Mouse (Mus musculus) embryo, embryonic 9.5 days (tissue): ENCODE data around the gene Nfic.

ENCODE experiments used
- DNase-seq: peaks from one replicate; pipeline ENCODE4 v3.0.0-alpha.2; 2017; ENCODE audit errors: extremely low spot score

Gene Nfic

DNA sequence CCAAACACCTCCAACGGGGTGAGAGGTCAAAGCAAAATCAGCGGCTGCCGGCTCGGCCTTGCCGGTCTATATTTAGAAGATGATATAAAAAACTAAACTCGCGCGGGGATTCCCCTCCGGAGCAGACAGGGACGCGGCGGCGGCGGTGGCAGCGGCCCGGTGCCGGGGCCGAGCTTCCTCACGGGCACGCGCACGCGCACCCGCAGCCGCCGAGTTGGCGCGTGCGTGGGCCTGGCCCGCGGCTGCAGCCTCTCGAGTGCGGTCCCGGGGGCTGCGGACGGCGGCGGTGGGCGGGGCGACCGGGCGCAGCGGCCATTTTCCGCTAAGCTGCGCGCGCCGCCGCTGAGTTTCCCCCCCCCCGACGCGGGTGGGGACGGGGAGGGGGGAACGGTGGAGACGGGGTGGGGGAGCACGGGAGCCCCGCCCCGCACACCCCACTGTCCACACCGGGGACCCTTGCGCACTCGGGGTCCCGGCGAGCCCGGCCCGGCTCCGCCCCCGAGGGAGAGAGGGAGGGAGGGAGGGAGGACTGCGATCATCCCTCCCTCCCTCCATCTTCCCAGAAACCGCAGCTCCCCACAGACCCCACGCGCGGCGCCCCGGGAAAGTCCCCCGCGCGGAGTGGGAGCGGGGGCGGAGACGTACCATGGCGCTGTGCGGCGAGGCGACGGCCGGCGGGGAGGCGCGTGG, 25.1 kb downstream of the Nfic start:
- DNase-seq: peak; percentile 81

DNA sequence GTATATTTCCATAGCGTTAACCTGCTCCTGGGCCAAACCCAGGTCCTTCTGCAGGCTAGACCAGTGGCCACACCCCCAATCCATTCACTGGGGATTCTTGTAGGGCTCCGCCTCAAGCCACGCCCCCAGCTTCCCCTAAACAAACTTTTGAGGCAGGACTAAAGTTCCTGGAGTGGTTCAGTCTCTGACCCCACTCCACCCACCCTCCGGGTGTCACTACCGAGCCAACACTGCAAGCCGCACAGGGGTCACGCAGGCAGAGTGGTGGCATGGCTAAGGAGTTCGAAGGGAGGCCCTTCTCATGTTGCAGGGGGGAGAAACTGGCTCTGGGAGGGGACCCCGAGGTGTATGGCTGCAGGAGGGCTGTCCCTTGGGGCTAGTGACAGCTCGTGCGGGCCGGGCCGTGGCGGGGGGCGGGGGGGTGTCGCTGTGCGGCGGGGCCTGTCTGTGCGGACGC, 25.8 kb downstream of the Nfic start:
- peak; percentile 79 for DNase-seq

DNA sequence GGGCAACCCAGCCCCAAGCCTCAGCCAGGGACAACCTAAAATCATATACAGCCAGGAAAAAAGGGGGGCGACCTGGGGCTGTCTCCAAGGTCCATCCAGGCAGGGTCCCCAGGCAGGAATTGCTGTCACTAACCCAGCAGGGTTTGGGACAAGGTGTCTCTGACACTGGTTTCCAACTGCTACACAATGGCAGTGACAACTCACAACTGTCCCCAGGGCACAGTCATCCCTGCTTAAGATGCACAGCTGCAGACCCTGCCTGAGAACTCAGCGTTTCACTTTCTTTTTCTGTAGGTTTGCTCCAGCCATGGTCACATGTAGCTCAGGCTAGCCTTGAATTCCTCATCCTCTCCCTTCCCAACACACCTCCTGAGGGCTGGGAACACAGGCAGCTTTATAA, 26.3 kb downstream of the Nfic start:
- no peak for DNase-seq

DNA sequence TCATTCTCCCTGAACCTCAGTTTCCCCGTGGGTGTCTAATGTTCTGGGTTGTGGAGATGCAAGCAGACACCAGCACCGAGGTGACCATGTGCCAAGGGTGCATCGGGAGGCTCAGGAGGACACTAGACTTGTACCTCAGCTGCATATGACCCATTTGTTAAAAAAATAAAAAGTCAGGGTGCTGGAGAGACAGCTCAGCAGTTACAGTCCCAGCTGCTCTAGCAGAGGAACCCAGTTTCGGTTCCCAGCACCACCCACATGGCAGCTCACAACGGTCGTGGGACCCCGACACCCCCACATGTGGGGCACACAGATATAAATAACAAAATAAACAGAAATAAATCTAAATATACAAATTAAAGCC, 26.9 kb downstream of the Nfic start:
- no peak for DNase-seq

DNA sequence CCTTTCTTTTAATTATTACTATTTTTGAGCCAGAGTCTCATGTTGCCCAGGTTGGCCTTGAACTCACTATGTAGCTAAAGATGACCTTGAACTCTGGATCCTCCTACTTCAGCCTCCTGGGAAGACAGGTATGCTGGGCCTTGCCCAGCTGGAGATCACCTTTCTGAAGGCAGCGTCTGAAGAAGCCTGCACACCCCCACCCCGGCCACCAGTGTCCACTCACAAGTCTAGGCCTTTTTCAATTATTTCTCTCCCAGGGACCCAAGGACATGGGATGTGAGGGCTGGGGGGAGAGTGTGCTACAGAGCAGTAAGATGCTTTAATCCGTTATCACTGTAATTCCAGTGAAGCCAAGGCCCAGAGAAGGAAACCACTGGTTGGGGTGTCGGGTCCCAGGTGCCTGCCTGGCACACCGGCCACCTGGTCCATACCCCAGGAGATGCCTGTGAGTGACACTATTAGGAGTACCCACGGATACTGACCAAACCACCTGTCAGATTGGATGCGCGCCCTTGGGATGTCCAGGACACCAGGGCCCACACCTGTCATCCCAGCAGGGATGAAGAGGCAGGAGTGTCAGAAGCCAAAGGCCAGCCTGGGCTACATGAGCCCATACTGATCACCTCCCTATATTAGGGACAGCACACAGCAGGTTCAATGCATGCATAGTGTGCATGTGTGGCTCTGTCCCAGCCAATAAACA, 27.5 kb downstream of the Nfic start:
- DNase-seq: no peak

DNA sequence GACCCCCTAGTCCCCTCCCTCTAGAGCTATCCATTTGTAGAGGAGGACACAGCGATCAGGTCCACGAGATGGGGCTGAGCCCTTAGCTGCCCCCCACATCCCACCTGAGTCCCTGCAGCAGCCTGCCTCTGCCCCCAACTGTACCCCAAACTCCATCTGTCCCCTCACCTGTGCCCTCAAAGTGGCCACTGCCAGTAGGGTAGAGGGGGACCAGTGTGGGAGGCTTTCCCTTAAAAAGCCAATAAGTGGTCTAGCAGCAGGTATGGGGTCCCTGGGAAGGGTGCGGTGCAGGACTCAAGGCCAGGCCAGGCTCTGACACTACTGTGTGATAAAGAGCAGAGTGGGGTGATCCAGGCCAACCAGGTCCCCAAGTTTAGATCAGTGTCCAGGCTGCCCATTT, 28.1 kb downstream of the Nfic start:
- DNase-seq: no peak

DNA sequence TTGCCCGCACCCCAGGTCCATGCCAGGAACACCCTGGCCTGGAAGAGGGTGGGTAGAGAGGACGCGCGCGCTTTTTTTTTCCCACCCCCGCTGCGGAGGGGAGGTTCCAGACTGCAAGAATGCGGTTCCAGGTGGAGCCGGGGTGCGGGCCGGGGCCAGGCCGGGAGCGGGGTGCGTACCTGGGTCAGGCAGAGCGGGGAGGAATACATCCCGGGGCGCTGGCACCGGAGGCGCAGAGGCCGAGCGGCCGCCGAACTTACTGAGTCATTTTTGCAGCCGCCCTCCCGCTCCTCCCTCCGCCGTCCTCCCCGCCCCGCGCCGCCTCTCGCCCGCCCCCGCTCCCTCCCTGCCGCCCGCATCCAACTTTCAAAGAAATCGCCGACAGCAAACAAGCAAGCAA, 28.5 kb downstream of the Nfic start:
- DNase-seq: peak; percentile 9

DNA sequence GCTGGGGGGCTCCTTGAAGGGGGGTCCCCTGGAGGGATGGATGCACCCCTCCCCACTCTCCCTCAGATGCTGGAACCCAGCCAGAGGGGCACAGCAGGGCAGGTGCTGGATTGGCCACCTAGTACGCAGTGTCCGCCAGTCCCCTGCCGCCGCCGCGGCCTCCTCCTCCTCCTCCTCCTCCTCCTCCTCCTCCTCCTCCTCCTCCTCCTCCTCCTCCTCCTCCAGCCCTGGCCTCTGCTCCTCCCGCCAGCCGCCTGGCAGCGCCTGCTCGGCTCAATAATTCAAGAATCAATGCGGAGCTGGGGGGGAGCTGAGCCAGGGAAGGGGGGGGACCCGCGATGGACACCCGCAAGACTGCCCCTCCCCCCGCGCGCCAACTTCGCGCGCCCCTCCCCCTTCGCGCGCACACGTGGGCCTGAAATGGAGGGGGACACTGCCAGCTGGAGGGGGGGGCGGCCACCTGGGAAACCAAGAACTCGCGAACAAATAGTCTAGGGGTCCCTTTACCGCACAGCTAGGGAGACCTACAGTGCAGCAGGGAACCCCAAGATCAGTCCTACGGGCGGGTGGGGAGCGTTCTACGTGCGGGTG, 29.3 kb downstream of the Nfic start:
- peak; percentile 5 for DNase-seq

DNA sequence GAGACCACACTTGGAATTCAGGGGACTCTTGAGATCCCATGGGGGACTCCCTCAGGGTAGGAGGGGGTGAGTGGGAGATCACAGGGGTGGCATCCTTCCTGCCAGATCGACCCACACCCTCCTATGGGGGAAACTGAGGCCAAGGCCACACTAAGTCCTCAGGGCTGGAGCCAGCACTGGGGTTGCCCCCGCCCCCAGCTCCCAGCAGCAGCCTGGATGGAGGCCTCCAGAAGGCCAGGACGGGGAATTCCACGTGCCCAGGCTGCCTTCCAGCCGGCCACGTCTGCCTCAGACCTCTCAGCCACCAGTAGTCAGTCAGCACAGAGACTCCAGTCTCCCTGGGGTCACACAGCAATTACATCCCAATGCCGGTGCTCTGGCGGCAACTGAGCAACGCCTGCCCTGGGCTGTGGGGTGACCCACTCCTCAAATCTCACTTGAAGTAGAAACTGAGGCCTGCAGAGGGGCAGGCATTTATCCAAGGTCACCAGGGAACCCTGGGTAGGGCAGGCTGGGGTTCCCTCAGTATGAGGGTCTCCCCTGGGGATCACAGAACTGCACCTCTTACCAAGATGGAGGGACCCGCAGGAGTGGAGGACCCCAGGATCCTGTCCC, 30.1 kb downstream of the Nfic start:
- peak; percentile 7 for DNase-seq

DNA sequence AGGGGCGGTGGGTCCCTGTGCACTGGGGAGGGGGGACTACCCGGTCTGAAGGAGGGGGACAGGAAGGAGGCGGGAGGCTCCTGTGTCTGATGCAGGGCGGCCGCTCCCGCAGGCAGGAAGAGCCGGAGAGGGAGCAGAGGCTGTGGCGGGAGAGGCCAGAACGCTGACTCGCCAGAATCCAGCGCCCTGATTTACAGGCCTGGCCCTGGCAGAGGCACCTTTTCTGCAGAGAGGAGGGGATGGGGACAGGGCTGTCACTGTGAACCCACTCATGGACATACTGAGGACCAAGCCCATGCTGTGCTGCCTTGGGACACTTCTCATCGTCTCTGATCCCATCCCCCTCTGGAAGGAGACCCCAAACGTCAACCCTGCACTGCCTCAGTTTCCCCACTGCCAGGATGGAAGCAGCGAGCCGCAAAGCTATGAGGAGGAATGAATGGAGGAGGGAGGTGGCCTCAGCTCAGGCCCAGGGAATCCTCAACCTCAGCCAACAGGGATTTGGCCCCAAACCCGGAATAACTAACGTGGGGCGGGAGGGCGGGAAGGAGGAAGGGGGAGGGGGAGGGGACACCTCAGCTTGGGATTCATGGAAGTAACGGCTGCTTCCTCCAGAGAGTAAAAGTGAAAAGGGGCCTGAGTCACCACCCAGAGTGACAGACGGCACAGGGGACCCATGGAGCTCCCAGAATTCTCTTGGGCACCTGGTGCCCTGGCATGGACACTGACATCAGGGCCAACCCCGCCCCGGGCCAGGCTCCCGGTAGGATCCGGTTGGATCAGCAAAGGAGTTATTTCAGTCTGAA, 31.0 kb downstream of the Nfic start:
- peak; percentile 12 for DNase-seq

DNA sequence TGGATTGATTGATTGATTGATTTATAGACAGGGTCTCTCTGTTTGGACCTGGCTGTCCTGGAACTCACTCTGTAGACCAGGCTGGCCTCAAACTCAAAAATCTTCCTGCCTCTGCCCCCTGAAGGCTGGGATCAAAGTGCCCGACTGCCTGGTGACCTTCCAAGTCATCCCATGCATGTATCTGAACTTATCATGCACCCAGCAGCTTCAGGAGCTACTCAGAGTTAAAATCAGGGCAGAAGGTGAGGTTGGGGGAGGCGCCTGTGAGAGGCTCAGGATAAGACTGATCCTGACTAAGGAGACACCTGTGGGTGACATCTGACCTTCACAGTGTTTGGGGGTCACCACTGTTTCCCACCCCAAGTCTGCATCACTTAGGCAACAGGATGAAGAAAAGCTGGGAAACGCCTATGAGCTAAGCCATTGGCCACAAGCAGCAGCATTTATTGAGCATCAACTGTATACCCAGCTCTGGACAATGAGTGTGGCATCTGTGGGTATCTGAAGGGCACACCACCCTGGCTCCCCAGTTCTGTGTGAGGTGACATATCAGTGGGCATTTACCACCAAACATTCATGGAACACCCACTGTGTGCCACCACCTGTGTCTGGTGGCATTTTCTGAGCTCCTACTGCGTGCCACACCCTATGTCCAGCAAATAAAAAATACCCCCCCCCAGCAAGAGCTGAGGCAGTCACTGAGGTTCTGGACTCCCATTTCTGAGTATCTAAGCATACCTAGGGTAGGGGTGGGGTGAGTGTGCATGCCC, 31.8 kb downstream of the Nfic start:
- no peak for DNase-seq

DNA sequence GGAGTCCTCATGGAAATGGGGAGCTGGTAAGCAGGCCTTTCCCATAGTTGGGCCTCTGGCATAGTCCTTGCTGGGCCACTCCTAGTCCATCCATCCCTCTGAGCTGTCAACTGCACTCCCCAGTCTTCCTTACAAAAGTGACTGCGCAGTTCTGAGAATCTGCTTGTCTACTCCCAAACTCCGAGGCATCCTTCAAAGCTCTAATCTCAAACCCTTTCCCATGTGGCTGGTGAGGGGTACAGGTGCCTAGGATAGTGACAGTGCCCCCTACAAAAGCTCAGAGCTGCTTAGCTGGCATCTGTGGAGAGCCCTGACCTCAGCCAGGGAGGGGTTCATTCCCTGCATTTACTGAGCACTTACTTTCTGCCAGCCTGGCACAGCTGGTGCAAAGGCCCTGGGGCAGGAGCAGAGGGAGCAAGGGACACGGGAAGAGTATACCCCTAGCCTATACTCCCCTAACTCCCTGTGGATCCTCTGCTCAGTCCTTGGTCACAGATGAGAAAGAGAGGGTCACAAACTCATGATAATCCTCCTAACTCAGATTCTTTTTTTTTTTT, 32.7 kb downstream of the Nfic start:
- DNase-seq: no peak

DNA sequence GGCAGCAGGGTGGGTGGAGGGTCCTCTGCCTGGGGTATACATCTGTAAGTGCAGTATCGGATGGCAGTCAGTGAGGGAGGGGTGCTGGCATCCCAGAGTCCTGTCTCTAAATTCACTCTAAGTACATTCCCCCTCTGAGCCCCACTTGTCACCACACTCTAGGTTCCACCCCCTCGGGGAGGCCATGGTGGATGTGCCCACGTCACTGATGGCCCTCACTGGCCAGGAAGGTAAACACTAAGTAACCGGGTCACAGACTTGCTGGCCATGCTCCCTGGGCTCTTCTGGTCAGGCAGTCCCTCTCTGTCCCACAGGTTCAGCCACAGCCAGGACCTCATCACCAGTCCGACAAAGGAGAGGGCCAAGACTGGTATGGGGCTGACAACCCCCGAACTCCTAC, 33.2 kb downstream of the Nfic start:
- no peak for DNase-seq

DNA sequence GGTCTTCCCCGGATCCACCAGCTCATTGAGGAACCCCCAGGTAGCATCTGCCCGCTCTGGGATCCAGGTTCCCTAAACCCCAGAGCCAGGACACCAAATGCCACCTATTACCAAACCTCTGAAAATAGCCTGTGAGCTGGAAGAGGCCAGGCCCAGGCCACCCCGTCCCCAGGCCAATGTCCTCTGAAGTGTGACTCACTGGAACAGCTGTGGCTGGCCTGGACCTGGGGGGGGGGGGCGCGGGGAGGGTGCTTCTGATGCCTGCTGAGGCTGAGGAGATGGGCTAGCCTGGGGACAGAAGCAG, 33.7 kb downstream of the Nfic start:
- no peak for DNase-seq

DNA sequence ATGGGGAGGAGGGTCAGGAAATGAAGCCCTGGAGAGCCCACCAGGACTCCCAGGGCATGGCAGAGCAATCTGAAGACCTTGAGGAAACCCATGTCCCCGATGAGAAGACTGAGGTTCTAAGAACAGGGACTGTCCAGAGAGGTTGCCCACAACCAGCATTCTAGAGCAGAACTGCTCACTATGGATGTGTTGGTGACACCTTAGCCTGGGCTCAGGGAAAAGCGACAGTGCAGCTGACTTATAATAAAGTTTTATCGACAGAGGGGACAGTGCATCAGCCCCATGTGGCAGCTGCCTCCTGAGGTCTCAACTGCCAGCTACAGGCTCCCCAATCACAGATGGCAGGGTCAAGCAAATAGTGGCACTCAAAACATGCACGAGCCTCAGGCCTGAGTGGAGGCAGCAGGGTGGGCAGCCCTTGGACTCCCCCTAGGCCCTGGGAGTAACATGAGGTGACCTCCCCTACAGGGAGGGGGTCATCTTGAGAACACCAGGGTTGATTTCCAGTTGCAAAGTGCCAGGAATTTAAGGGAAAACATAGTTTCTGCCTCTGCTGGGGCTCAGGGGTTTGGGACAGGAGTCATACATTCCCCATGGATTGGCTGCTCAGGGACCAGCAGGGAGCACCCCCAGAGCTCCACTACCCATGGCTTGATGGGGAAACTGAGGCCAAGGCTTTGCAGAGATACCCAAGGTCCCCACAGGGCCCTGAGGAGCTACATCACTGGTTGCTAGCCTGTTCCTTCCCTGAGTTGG, 34.2 kb downstream of the Nfic start:
- DNase-seq: no peak

DNA sequence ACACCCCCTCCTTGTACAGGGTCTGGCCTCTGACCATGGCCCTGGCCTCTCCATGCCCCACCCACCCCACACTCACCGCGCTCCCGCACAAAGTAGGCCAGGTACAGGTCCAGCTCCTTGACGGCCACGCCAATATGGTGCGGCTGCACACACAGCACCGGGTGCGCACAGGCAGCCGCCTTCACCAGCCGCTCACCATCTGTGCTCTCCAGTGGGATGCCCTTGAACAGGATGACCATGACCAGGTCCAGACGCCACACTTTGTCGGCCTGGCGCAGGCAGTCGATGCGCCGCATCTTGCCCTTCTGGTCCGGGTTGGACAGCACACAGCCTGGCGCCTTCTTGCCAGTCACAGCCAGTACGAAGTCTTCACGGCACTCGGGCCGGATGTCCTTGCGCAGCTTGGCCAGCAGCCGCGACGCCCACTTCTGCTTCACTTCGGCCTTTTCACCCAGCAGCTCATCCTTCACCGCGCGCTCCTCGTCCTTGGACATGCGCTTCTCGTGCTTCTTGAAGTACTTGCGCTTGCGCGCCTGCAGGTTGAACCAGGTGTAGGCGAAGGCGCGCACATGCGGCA, 35.2 kb downstream of the Nfic start:
- DNase-seq: no peak

DNA sequence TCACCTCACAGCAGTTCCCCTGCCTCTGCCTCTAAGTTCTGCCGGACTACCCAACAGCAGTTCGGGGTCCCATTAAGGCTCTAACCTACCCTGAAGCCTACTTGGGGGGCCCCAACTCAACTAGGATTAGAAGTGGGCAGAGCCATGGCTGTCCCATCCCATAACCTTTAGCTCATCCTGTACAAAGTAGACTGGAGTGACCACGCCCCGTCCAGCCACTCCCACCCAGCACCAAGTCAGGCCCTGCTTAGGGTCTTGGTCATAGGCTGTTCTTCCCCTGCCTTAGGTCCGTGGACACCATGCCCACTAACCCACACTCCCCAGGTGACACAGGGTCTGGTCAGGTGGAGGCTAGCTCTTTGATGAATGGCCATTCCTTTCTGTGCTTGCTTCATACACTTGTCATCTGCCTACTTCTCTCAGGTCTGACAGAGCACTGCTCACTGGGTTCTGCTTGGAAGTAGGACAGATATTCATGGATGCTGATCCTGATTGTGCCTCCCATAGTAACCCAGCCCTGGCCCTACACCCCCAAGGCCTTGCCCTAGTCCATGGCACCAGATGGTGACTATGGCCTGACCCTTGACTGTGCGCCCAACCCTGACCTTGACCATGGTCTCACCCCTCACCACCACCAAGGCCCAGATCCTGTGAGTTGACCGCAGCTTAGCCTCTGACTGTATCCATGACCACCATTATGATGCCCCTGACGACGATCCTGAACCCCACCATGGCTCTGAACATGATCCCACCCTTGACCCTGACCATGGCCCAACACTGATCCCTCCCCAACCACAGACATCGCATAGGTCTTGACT, 36.1 kb downstream of the Nfic start:
- DNase-seq: no peak

DNA sequence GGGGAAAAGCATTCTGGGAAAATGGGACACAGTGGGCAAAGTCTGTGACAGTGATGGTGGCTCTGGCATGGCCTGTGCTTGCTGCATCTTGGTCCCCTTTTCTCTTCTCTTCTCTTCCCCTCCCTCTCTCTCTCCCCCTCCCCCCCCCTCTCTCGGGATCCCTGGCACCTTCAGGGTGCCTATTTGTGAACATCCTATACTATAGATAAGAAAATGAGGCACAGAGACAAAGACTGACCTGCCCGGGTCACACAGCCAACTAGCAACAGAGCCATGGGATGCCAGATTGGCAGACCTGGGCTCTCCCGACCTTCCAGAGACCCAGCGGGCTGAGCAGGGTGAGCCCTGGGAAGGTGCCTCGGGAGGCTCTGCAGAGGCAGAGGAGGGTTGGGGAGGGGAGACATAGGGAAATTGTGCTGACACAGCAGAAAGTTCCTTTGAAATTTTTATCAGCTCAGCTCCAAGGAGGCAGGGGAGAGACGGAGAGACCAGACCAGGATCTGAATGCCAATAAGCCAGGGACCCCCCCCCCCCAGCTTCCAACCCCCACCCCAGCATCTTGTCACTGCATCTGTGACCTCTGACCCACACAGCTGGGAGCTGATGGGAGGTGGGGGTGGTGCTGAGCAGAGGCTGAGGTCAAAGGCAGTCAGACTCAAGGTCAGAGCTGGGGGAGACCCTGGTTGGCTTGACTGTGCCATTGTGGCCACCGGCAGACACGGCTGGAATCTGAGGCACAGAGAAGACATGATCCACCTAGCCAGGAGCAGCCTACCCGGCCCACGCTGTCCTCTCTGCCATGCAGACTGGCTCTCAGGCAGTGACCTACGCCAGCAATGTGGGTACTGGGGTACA, 37.0 kb downstream of the Nfic start:
- DNase-seq: no peak
